Mouse (Mus musculus) forebrain, postnatal 0 days (tissue): ENCODE data around the gene Cadm1. TPM values are rescaled to one million over a fixed set of nuclear protein-coding genes. Genes with fewer than 3 reads are reported as not detected.

Experiments
- ATAC-seq: fragments of 200-750 bp; cut with Nextera tagmentation; 2 replicates; pipeline ENCODE4 v1.8.0; 2017; ENCODE audit warnings: mild to moderate bottlenecking, moderate library complexity
- DNase-seq: peaks from one replicate; pipeline ENCODE4 v3.0.0-alpha.2; 2015
- H3K27ac ChIP-seq: fragments of 300-500 bp; sonication (generic); 2 replicates; pipeline ENCODE4 v1.5.1; 2014; ENCODE audit warnings: low read depth, mild to moderate bottlenecking, antibody characterized with exemption, low read length, moderate library complexity, mixed read lengths
- H3K27me3 ChIP-seq: fragments of 300-500 bp; sonication (generic); 2 replicates; pipeline ENCODE4 v1.6.1; 2014; ENCODE audit warnings: mild to moderate bottlenecking, low read length, mixed read lengths; ENCODE audit not compliant: insufficient read depth
- H3K36me3 ChIP-seq: fragments of 300-500 bp; sonication (generic); 2 replicates; pipeline ENCODE4 v1.6.1; 2014; ENCODE audit warnings: mild to moderate bottlenecking, moderate library complexity; ENCODE audit not compliant: insufficient read depth
- H3K4me1 ChIP-seq: fragments of 300-500 bp; sonication (generic); 2 replicates; pipeline ENCODE4 v1.6.1; 2014; ENCODE audit warnings: antibody characterized with exemption; ENCODE audit not compliant: insufficient read depth
- H3K4me2 ChIP-seq: fragments of 300-500 bp; sonication (generic); 2 replicates; pipeline ENCODE4 v1.6.1; 2014; ENCODE audit warnings: low read depth, mild to moderate bottlenecking, moderate library complexity
- H3K4me3 ChIP-seq: fragments of 300-500 bp; sonication (generic); 2 replicates; pipeline ENCODE4 v1.5.1; 2014; ENCODE audit warnings: low read depth, low read length, mixed read lengths
- H3K9ac ChIP-seq: fragments of 300-500 bp; sonication (generic); 2 replicates; pipeline ENCODE4 v1.6.1; 2014; ENCODE audit warnings: mild to moderate bottlenecking
- H3K9me3 ChIP-seq: fragments of 300-500 bp; sonication (generic); 2 replicates; pipeline ENCODE4 v1.6.1; 2016; ENCODE audit warnings: low read length
- CTCF ChIP-seq: sonication (generic); IDR thresholded peaks from 2 replicates; pipeline ENCODE4 v1.5.1; 2016; ENCODE audit warnings: antibody characterized with exemption, control low read depth, low read depth
- WGBS: fragments of 180-500 bp; shearing (Covaris S2); extraction: QIAGEN DNeasy Blood & Tissue Kit; methylation state at CpG from one replicate; pipeline ENCODE4 v1.1.7; 2014; 5-methylcytosine and 5-hydroxymethylcytosine counted together
- polyA plus RNA-seq: library from polyadenylated mRNA; unstranded; fragments of >200 nt; fragmentation: Nextera tagmentation; extraction: Ambion mirVana; gene quantifications from 2 replicates; pipeline ENCODE4 v1.2.1, GENCODE M21; 2015
- total RNA-seq: library from RNA; depleted of rRNA; stranded (reverse); fragments of >200 nt; gene quantifications from 2 replicates; pipeline ENCODE4 v1.2.3, GENCODE M21; 2014

Cadm1 gene
- total and polyA plus RNA-seq, 2 experiments from 2014 or later: 289 to 381 TPM

- H3K9ac ChIP-seq: no peak overlapping the region
- no peaks in the 10 kb centered on the region for H3K27me3 ChIP-seq
- DNase-seq: no peak
- no peaks in the 10 kb centered on the region for H3K36me3 ChIP-seq
- TF ChIP-seq CTCF: no peak
- peaks cover 21% of the 10 kb centered on the region; the same call in 1 of the 2 replicates for H3K4me1 ChIP-seq
- no peak overlapping the region for H3K27ac ChIP-seq
- no peak overlapping the region for H3K4me2 ChIP-seq
- 60% methylated on average over 2 of the region's 2 CpGs for WGBS
- H3K9me3 ChIP-seq: no peaks in the 10 kb centered on the region
- H3K4me3 ChIP-seq: no peak overlapping the region
- ATAC-seq: no peak
Observed at GRCm38 (mm10) chr9:47861783-47862182, 331.8 kb downstream of the Cadm1 start.

GRCm38 (mm10) chr9:47866001-47866400 lies 336.0 kb downstream of the Cadm1 start:
- WGBS: 67% methylated on average over 1 of the region's 1 CpGs
- DNase-seq: no peak
- ATAC-seq: no peak
- Histone ChIP-seq H3K36me3 (no peaks in the 10 kb centered on the region), H3K9me3 (no peaks in the 10 kb centered on the region), H3K4me3 (no peak overlapping the region), H3K27ac (no peak overlapping the region), H3K4me1 (0 out of 2 replicates have a peak, but pooled peaks cover 4% of the 10 kb centered on the region), H3K9ac (no peak overlapping the region), H3K27me3 (no peaks in the 10 kb centered on the region), H3K4me2 (no peak overlapping the region)
- no peak for TF ChIP-seq CTCF

GRCm38 (mm10) chr9:47867474-47867873 lies 337.5 kb downstream of the Cadm1 start:
- Histone ChIP-seq H3K4me3 (no peak overlapping the region), H3K4me1 (0 out of 2 replicates have a peak, but pooled peaks cover 4% of the 10 kb centered on the region), H3K9me3 (no peaks in the 10 kb centered on the region), H3K4me2 (no peak overlapping the region), H3K36me3 (no peaks in the 10 kb centered on the region), H3K27me3 (no peaks in the 10 kb centered on the region), H3K27ac (no peak overlapping the region), H3K9ac (no peak overlapping the region)
- DNase-seq (no peak), ATAC-seq (no peak)
- 89% methylated on average over 7 of the region's 7 CpGs for WGBS
- no peak for TF ChIP-seq CTCF

GRCm38 (mm10) chr9:47869661-47870060 lies 339.7 kb downstream of the Cadm1 start:
- H3K9me3 ChIP-seq: no peaks in the 10 kb centered on the region
- no peaks in the 10 kb centered on the region for H3K36me3 ChIP-seq
- 87% methylated on average over 5 of the region's 5 CpGs for WGBS
- no peak for ATAC-seq
- H3K9ac ChIP-seq: no peak overlapping the region
- no peak overlapping the region for H3K27ac ChIP-seq
- H3K27me3 ChIP-seq: no peaks in the 10 kb centered on the region
- no peak for DNase-seq
- no peak overlapping the region for H3K4me2 ChIP-seq
- TF ChIP-seq CTCF: no peak
- no peak overlapping the region for H3K4me3 ChIP-seq
- H3K4me1 ChIP-seq: 0 out of 2 replicates have a peak, but pooled peaks cover 4% of the 10 kb centered on the region

- peak overlapping the region; percentile 36; the same call in 1 of the 2 replicates for H3K27ac ChIP-seq
- 15% methylated on average over 10 of the region's 10 CpGs for WGBS
- TF ChIP-seq CTCF: no peak
- peaks cover 7% of the 10 kb centered on the region; the same call in 1 of the 2 replicates for H3K4me1 ChIP-seq
- peak; percentile 68 for DNase-seq
- no peaks in the 10 kb centered on the region for H3K9me3 ChIP-seq
- no peak overlapping the region for H3K4me3 ChIP-seq
- no peak overlapping the region for H3K4me2 ChIP-seq
- no peak overlapping the region for H3K9ac ChIP-seq
- no peaks in the 10 kb centered on the region for H3K36me3 ChIP-seq
- H3K27me3 ChIP-seq: no peaks in the 10 kb centered on the region
- ATAC-seq: peak; percentile 42; the same call in 1 of the 2 replicates
Observed at GRCm38 (mm10) chr9:47876557-47877206, 346.7 kb downstream of the Cadm1 start.

- Histone ChIP-seq H3K9me3 (no peaks in the 10 kb centered on the region), H3K4me1 (peaks cover 7% of the 10 kb centered on the region; the same call in 1 of the 2 replicates), H3K4me2 (no peak overlapping the region), H3K27ac (no peak overlapping the region), H3K27me3 (no peaks in the 10 kb centered on the region), H3K9ac (no peak overlapping the region), H3K36me3 (no peaks in the 10 kb centered on the region), H3K4me3 (no peak overlapping the region)
- ATAC-seq: no peak
- 75% methylated on average over 8 of the region's 8 CpGs for WGBS
- TF ChIP-seq CTCF: no peak
- no peak for DNase-seq
Observed at GRCm38 (mm10) chr9:47880171-47880570, 350.2 kb downstream of the Cadm1 start.

GRCm38 (mm10) chr9:47882372-47882771 lies 352.4 kb downstream of the Cadm1 start:
- H3K4me1 ChIP-seq: no peaks in the 10 kb centered on the region
- no peak for DNase-seq
- no peak for TF ChIP-seq CTCF

More at GRCm38 (mm10) chr9:47882372-47882771, 352.4 kb downstream of the Cadm1 start:
- Histone ChIP-seq H3K27ac (no peak overlapping the region), H3K4me3 (no peak overlapping the region), H3K4me2 (no peak overlapping the region), H3K36me3 (no peaks in the 10 kb centered on the region), H3K9ac (no peak overlapping the region), H3K9me3 (no peaks in the 10 kb centered on the region), H3K27me3 (no peaks in the 10 kb centered on the region)
- 63% methylated on average over 11 of the region's 11 CpGs for WGBS
- no peak for ATAC-seq
